ENCODE assay signal across 24 mouse cellular contexts in the genomic region with DNA sequence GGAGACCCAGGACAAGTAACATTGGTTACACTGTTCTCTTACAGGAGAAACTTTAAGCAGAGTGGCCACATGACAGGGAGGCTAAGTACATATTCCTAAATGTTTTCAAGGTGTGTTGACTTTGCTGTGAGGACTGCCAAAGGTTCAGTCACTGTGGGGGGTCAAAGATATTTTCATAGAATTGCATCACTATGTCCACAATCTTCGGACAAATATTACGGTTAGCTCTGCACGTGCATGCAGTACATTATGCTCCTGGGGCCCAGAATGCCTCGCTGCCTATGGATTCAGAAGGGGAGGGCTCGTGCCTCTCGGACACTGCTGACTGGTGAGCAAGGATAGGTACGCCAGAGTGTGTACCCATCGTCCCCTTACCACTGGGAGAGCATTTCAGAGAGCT.
DNase-seq lines count a peak whose midpoint lies in the region; ATAC-seq and TF ChIP-seq lines count a peak whose summit lies in the region.
"Had no signal": no experiment of that assay in that cellular context is flagged by ENCODE, and none has a peak within 500 bp of the region (broad histone marks: within the 10 kb centered on the region; RNA-seq: fewer than 3 reads in every experiment).

No protein-coding gene starts in this region.

- peak in 1 of 3 experiments; percentile 17 for DNase-seq in liver, embryonic 14.5 days (ENCODE audit: low read depth in 3 of 3, low spot score in 3 of 3)
- DNase-seq in liver = no peak
- no peak for DNase-seq in adipocyte (ENCODE audit: low spot score)
- DNase-seq in heart, adult 18-20 months = no peak
- DNase-seq in midbrain, postnatal 0 days (ENCODE audit: low spot score) = no peak
- DNase-seq: adrenal gland, postnatal 25 days; cerebellum, adult 18-20 months; cerebellum, postnatal 10 days; heart, postnatal 14 days; kidney, adult 9 months; kidney, postnatal 10 days; retina, postnatal 1 day; right cerebral cortex, postnatal 14 days had no signal

- H3K4me2 ChIP-seq in liver, embryonic 14.5 days (ENCODE audit: low read depth) = no peak overlapping the region
- H3K4me2 ChIP-seq in liver, embryonic 15.5 days = no peak overlapping the region
- no peak overlapping the region for H3K4me2 ChIP-seq in lung, embryonic 16.5 days (ENCODE audit: low read depth, low read length)
- no peak overlapping the region for H3K4me2 ChIP-seq in stomach, embryonic 14.5 days (replicated peaks; ENCODE audit: low read depth, low read length)
- no peak overlapping the region for H3K4me2 ChIP-seq in midbrain, postnatal 0 days (ENCODE audit: low read depth, low read length, poor library complexity, severe bottlenecking)
- H3K4me2 ChIP-seq: embryonic facial prominence, embryonic 13.5 days; midbrain, embryonic 13.5 days; neural tube, embryonic 15.5 days had no signal

- H3K4me1 ChIP-seq in liver, embryonic 14.5 days (replicated peaks; ENCODE audit: control insufficient read depth in 2 of 2, insufficient read depth in 2 of 2, low read length in 1 of 2) = peaks cover 0 to 6% of the 10 kb centered on the region in 2 experiments; a peak in 2 of 4 replicates
- peaks cover 5% of the 10 kb centered on the region; the same call in 1 of the 2 replicates for H3K4me1 ChIP-seq in liver, embryonic 15.5 days (replicated peaks)
- H3K4me1 ChIP-seq in lung, embryonic 16.5 days (replicated peaks; ENCODE audit: control insufficient read depth, insufficient read depth, low read length) = peaks cover 8% of the 10 kb centered on the region
- H3K4me1 ChIP-seq in stomach, embryonic 14.5 days (ENCODE audit: control insufficient read depth, insufficient read depth, low read length) = no peaks in the 10 kb centered on the region
- no peaks in the 10 kb centered on the region for H3K4me1 ChIP-seq in midbrain, postnatal 0 days (ENCODE audit: insufficient read depth, low read length)
- H3K4me1 ChIP-seq: midbrain, embryonic 13.5 days had no signal

- H3K9ac ChIP-seq in liver, embryonic 14.5 days (replicated peaks) = no peak overlapping the region
- H3K9ac ChIP-seq in liver, embryonic 15.5 days = no peak overlapping the region
- no peak overlapping the region for H3K9ac ChIP-seq in lung, embryonic 16.5 days (ENCODE audit: low read length)
- H3K9ac ChIP-seq in stomach, embryonic 14.5 days (replicated peaks; ENCODE audit: low read depth, low read length) = no peak overlapping the region
- H3K9ac ChIP-seq in midbrain, postnatal 0 days (replicated peaks; ENCODE audit: low read length, poor library complexity, severe bottlenecking) = no peak overlapping the region
- H3K9ac ChIP-seq: embryonic facial prominence, embryonic 13.5 days; midbrain, embryonic 13.5 days; neural tube, embryonic 15.5 days had no signal

- peak; percentile 42; the same call in 1 of the 2 replicates for ATAC-seq in liver, embryonic 14.5 days (ENCODE audit: insufficient read depth)
- peak; percentile 76 for ATAC-seq in liver, embryonic 15.5 days (ENCODE audit: insufficient read depth)
- peak; percentile 88 for ATAC-seq in lung, embryonic 16.5 days (ENCODE audit: low read depth)
- peak; percentile 60; the same call in 1 of the 2 replicates for ATAC-seq in stomach, embryonic 14.5 days (ENCODE audit: insufficient number of reproducible peaks, insufficient read depth, low FRiP score, low read depth)
- ATAC-seq in midbrain, postnatal 0 days (ENCODE audit: low FRiP score) = no peak
- ATAC-seq: CD4-positive, CD25-positive, alpha-beta regulatory T cell, adult 4 months; forebrain, embryonic 16.5 days; hindbrain, embryonic 16.5 days; midbrain, embryonic 13.5 days had no signal

- H3K27me3 ChIP-seq in liver, embryonic 14.5 days (ENCODE audit: control insufficient read depth, insufficient read depth, low read length) = no peaks in the 10 kb centered on the region
- no peaks in the 10 kb centered on the region for H3K27me3 ChIP-seq in liver, embryonic 15.5 days
- H3K27me3 ChIP-seq in lung, embryonic 16.5 days (ENCODE audit: control insufficient read depth, insufficient read depth, low read depth, low read length) = 0 out of 2 replicates have a peak, but pooled peaks cover 2% of the 10 kb centered on the region
- H3K27me3 ChIP-seq in stomach, embryonic 14.5 days (ENCODE audit: control insufficient read depth, insufficient read depth, low read length) = no peaks in the 10 kb centered on the region
- H3K27me3 ChIP-seq in midbrain, postnatal 0 days (ENCODE audit: insufficient read depth, low read length) = no peaks in the 10 kb centered on the region; the same call in 1 of the 2 replicates
- H3K27me3 ChIP-seq: embryonic facial prominence, embryonic 13.5 days had no signal

- 49% methylated on average over 8 of the region's 8 CpGs for WGBS in liver, embryonic 14.5 days (ENCODE audit: insufficient replicate concordance)
- 53% methylated on average over 8 of the region's 8 CpGs for WGBS in liver, embryonic 15.5 days (ENCODE audit: insufficient replicate concordance)
- 45% methylated on average over 8 of the region's 8 CpGs for WGBS in lung, embryonic 16.5 days
- 70% methylated on average over 8 of the region's 8 CpGs for WGBS in stomach, embryonic 14.5 days
- WGBS in midbrain, postnatal 0 days = 88% methylated on average over 8 of the region's 8 CpGs

- no peaks in the 10 kb centered on the region for H3K9me3 ChIP-seq in liver, embryonic 14.5 days (ENCODE audit: control insufficient read depth, low read length)
- no peaks in the 10 kb centered on the region for H3K9me3 ChIP-seq in liver, embryonic 15.5 days (replicated peaks)
- no peaks in the 10 kb centered on the region for H3K9me3 ChIP-seq in lung, embryonic 16.5 days (ENCODE audit: control insufficient read depth, low read length)
- no peaks in the 10 kb centered on the region for H3K9me3 ChIP-seq in stomach, embryonic 14.5 days (ENCODE audit: control insufficient read depth, low read depth, low read length)
- no peaks in the 10 kb centered on the region for H3K9me3 ChIP-seq in midbrain, postnatal 0 days (ENCODE audit: low read length)
- H3K9me3 ChIP-seq: embryonic facial prominence, embryonic 13.5 days; hindbrain, embryonic 10.5 days; midbrain, embryonic 13.5 days; neural tube, embryonic 15.5 days had no signal

- TF ChIP-seq EP300 in liver, embryonic 14.5 days (IDR thresholded peaks at IDR 0.05; ENCODE audit: low read depth) = no peak

- H3K36me3 ChIP-seq in liver, embryonic 14.5 days (replicated peaks; ENCODE audit: control insufficient read depth, insufficient read depth, low read depth) = no peaks in the 10 kb centered on the region
- no peaks in the 10 kb centered on the region for H3K36me3 ChIP-seq in liver, embryonic 15.5 days (replicated peaks)
- no peaks in the 10 kb centered on the region for H3K36me3 ChIP-seq in lung, embryonic 16.5 days (ENCODE audit: control insufficient read depth, insufficient read depth, low read length)
- no peaks in the 10 kb centered on the region for H3K36me3 ChIP-seq in stomach, embryonic 14.5 days (ENCODE audit: control insufficient read depth, insufficient read depth, low read length)
- no peaks in the 10 kb centered on the region for H3K36me3 ChIP-seq in midbrain, postnatal 0 days (ENCODE audit: insufficient read depth, low read length)
- H3K36me3 ChIP-seq: embryonic facial prominence, embryonic 13.5 days; hindbrain, embryonic 10.5 days; midbrain, embryonic 13.5 days; neural tube, embryonic 15.5 days had no signal

- H3K4me3 ChIP-seq in liver, embryonic 14.5 days (ENCODE audit: insufficient read depth in 1 of 2, low read depth in 2 of 2, low read length in 2 of 2) = no peak overlapping the region
- H3K4me3 ChIP-seq in liver, embryonic 15.5 days (replicated peaks) = no peak overlapping the region
- H3K4me3 ChIP-seq in lung, embryonic 16.5 days (ENCODE audit: low read length) = no peak overlapping the region
- no peak overlapping the region for H3K4me3 ChIP-seq in stomach, embryonic 14.5 days (ENCODE audit: low read depth, low read length)
- no peak overlapping the region for H3K4me3 ChIP-seq in midbrain, postnatal 0 days (ENCODE audit: low read depth, low read length)
- H3K4me3 ChIP-seq: embryonic facial prominence, embryonic 13.5 days; hindbrain, embryonic 10.5 days; midbrain, embryonic 13.5 days; neural tube, embryonic 15.5 days had no signal

- no peak for TF ChIP-seq CTCF in liver, embryonic 14.5 days (IDR thresholded peaks at IDR 0.05; ENCODE audit: low read depth)
- TF ChIP-seq CTCF in midbrain, postnatal 0 days (IDR thresholded peaks at IDR 0.05) = no peak

- H3K27ac ChIP-seq in liver, embryonic 14.5 days = no peak overlapping the region
- H3K27ac ChIP-seq in liver, embryonic 15.5 days (replicated peaks) = peak overlapping the region; percentile 61; the same call in 1 of the 2 replicates
- peak overlapping the region; percentile 23; the same call in 1 of the 2 replicates for H3K27ac ChIP-seq in lung, embryonic 16.5 days (ENCODE audit: low read length)
- H3K27ac ChIP-seq in stomach, embryonic 14.5 days (ENCODE audit: low read length) = no peak overlapping the region
- H3K27ac ChIP-seq in midbrain, postnatal 0 days (ENCODE audit: low read depth, low read length) = no peak overlapping the region
- H3K27ac ChIP-seq: embryonic facial prominence, embryonic 13.5 days; hindbrain, embryonic 10.5 days; macrophage; midbrain, embryonic 13.5 days; neural tube, embryonic 15.5 days had no signal

Comparison
In these comparisons a context has a peak if more than half of its experiments do, and no peak if none do; other contexts are left out.
1. H3K27ac ChIP-seq: peak in liver, embryonic 15.5 days (single experiment) and lung, embryonic 16.5 days (single experiment); none in liver, embryonic 14.5 days (single experiment), stomach, embryonic 14.5 days (single experiment) and midbrain, postnatal 0 days (single experiment).